Mouse (Mus musculus) heart, postnatal 4 days (tissue): ENCODE measurements around the gene Mlana. TPM values are rescaled to one million over a fixed set of nuclear protein-coding genes. Genes with fewer than 3 reads are reported as not detected.

Experiments used
- DNase-seq: peaks from one replicate; pipeline ENCODE4 v3.0.0; 2021
- total RNA-seq, 2 experiments: library from RNA; stranded (reverse); gene quantifications; 2 replicates each; pipeline ENCODE4 v1.2.3; 2021

Mlana gene
- total RNA-seq, 2 experiments from 2014 or later = 3.9 to 5.1 TPM

DNA sequence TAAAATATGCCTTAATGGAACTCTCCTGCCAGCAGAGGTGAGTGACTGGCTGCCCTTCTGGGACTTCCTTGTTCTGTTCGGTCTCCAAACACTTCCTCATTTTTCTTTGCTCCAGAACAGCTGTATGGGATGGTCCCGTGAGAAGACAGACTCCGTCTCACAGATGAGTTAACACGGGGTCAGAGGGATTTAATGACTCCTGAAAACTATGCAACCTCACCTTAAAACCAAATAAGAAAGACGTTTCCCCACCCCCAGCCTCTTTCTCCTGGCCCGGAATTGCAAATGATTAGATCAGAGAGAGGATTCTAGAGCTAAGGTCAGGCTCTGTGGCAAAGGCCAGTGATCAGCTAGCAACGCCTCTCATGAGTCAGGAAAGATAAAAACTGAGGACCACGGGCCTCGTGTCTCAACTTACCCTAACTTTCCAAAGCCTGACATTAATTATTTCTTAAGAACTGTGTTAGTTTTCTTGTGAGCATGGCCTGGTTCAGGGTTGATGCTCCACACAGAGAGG lies 22.0 kb upstream of the Mlana start:
- no peak for DNase-seq

DNA sequence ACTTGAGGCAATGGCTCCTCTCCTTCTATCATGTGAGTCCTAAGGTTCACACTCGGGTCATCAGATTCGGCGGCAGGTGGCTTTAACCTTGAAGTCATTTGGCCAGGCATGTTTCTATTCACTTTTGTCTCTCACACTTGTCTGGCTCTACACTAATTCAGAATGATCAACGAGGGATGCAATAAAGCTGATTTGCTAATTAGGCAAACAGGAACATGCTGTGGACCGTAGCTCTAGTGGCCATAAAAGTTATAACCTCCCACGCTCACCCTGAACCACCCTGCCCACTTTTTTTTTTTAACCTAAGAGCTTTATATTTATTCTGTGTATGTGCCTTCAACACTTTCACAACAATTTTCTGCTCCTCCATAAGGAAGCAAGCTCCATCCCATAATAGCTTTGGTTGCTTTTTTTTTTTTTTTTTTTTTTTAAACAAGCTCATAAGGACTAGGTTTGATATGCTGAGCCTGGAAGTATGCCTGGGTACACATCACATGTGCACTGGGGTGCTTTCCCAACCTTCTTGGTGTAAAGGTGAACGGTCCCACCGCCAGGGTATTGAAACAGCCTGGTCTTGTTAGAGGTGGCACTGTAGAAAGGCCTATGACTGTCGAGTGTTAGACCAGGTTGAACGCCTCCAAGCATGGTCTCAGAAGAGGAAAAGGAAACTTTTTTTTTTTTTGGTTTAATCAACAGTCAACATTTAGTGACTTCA lies 21.0 kb upstream of the Mlana start:
- no peak for DNase-seq

DNA sequence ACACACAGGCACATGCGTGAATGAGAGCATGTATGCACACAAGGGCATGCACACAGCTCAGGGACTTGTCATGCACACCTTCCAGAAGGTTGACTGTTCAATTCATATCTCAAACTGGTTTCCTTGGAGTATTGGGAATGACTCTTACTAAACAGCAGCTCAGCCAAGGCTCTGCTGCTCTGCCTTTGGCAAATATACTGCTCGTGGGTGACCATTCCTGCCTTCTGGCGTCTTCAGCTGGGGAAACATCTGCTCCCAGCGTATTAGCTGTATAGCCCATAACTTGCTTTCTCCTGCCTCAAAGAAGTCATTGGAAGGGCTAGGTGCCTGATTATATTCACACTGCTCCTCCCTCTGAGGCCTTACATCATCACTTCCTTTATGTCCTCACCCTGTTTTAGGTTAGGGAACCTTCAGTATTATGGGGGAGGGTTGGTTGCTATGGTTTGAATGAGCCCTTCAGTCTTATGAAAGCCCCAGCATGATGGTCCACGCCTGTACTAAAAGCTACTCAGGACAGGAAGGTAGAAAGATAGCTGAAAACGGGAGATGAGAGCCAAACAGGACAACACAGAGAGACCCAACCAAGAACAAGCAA lies 19.3 kb upstream of the Mlana start:
- DNase-seq = no peak

DNA sequence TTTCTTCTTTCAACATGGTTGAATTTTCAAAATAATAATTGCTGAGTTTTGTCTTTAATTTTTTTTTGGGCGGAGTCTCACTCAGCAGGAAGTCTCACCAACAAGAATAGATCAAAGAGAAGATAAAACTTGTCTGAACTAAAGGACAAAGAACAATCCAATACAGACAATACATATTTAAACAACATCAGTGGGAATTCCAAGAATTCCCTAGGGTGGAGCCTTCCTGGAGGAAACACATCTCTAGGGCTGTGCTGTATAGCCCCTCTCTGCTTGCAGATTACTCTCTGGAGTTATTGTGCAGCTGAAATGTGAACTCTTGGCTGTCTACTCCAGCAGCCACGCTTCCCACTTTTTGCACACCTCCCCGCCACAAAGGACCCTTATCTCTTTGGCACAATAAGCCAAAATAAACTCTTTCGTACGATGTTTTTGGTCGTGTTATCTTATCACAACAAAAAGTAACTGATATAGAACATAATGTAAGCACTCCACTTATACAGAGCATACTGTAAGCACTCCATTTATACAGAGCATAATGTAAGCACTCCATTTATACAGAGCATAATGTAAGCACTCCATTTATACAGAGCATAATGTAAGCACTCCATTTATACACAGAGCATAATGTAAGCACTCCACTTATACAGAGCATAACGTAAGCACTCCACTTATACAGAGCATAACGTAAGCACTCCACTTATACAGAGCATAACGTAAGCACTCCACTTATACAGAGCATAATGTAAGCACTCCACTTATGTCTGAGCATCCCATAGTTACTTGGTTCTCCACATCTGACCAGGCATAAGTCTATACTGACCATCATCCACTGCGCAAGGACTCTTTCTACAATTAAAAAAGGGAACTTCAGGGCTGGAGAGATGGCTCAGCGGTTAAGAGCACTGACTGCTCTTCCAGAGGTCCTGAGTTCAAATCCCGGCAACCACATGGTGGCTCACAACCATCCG lies 17.2 kb upstream of the Mlana start:
- DNase-seq = no peak

DNA sequence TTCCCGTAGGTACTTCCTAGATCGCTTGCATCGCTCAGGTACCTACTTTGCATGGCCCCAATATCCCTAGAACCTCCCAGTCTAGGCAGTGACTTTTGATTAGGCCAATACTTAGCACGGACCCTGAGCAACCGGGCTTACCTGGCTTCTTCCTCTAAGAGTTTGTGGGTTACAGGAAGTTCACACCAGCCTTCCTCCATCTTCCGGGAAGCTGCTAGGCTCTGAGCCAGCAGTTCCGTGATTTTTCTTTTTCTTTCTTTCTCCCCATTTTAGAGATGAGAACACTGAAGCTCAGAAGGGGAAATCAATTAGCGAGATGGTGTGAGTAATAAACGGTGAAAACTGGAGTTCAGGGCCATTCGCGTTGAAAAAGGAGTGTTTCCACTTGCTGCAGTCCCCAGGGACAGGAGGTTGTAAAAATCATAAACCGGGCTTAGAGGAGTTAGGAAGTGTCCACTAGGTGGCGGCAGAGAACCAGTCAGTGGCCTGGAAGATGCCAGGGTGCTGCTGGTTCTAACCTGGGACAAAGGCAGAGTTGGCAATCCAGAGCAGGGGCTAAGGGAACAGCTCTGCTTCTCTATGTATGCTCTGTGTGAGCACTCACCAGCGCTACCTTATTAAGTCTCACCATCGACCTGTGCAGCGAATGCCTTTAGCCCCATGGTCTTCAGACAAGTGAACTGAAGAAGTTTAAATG lies 13.6 kb upstream of the Mlana start:
- peak; percentile 80 for DNase-seq

DNA sequence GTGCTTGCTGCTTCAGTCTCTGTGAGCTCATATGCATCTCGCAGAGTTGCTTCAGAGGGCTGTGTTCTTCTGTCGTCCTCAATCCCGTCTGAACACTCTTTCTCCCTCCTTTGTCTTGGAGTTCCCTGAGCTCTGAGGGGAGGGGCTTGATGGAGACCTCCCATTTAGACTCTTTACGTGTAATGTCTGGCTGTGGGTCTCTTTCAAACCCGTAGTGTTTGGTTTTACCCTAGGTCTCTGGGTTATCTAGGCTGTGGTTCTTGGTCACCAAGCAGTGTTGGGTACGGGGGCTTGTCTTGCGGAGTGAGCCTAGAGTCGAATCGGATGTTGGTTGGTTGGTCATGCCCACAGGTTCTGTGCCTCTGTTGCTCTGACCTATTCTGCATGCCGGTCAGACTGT lies 2.6 kb upstream of the Mlana start:
- DNase-seq = no peak

DNA sequence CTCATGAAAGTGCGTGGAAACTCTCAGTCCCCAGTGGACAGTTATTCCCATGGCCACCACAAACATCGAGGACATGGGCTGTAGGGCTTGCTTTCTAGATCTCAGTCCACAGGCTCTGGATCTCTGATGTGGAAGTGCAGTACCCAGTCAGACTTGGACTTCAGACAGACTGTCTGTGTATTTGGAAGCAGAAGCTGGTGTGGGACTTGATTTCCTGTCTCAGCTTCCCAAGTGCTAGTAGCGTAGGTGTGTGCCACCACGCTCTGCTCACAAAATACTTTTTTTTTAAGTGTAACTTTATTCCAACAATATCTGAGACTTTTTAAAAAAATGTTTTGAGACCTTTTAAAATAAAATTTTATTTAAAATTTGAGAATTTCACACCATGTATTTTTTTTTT lies 1.3 kb upstream of the Mlana start:
- DNase-seq = no peak

DNA sequence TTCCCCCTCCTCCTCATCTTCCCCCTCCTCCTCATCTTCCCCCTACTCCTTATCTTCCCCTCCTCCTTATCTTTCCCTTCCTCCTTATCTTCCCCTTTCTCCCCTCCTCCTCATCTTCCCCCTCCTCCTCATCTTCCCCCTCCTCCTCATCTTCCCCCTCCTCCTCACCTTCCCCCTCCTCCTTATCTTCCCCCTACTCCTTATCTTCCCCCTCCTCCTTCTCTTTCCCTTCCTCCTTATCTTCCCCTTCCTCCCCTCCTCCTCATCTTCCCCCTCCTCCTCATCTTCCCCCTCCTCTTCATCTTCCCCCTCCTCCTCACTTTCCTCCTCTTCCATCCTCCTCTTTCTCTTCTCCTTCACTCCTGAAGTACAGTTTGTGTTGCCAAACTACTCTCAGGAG lies 784 bp upstream of the Mlana start:
- no peak for DNase-seq

DNA sequence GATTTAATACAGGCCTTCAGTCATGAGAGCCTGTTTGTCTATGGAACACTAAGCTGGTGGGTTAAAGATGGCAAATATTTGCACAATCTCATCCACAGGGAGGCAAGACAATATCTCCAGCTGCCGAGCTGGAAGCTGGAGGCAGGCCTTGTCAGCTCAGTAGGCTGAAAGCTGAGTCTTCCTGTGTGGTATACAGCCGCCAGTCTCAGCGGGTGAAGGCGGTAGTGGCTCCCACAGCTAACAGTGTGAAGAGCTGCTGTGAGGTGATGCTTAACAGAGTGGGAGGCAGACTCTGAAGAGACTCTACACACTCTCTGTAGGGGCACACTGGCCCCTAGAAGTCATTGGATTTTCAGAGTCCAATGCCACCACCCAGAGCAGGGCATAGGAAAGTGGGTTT lies 4.1 kb downstream of the Mlana start:
- DNase-seq = no peak

DNA sequence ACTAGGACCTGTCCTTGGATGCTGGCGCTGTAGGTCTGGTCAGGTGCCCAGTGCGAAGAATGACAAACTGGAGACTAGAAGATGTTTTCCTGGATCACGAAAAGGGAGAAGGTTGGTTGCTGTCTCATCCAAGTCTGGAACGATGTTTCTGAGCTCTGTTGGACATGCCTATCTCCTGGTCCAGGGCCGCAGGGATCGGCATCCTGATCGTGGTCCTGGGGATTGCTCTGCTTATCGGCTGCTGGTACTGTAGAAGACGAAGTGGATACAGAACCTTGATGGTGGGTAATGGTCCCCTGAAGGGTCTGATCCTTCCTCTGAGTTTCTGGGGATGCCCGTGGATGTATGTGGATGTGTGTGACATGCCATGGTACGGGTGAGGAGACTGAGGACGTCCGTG lies 6.8 kb downstream of the Mlana start:
- no peak for DNase-seq

DNA sequence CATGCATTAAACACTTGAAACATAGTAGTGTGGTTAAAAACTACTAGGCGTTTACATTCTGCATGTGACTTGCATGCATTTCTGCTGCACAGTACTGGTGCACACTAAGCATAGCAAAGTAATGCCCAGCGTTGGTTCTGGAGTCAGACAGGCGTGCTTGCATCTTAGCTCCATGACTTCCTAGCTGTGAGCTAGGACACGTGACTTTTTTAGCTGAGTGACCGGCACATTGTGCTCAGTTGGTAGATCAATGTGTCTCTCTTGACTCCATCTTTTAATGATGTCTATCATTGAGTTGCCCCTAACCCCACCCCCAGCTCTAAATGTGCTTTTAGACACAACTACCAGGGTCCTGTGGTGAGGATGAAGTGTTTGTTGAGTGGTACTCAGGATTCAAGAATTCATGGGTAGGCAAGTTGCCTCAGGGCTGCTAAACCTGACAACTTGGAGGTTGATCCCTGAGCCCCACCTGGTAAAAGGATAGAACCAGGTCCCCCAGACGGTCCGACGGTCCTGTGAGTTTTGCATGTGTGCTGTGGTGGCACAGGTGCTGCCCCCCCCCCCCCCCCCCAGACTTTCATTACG lies 9.8 kb downstream of the Mlana start:
- no peak for DNase-seq

DNA sequence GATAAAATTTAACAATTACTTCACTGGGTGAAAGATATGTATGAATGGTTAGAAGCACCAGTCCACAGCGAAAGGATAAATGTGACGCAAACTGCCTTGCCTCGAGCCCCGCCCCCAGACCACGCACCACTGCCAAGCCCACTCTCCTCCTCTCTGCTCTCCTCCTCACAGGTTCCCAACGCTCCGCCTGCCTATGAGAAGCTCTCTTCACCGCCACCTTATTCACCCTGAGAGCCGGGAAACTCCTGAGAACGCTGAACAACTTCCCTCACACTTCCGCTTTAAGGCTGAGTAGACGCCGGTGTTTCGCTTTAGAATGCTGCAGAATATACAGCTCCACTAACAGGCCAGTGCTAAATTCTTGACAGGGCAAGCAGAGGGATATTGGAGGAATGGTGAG lies 10.4 kb downstream of the Mlana start:
- DNase-seq = no peak

DNA sequence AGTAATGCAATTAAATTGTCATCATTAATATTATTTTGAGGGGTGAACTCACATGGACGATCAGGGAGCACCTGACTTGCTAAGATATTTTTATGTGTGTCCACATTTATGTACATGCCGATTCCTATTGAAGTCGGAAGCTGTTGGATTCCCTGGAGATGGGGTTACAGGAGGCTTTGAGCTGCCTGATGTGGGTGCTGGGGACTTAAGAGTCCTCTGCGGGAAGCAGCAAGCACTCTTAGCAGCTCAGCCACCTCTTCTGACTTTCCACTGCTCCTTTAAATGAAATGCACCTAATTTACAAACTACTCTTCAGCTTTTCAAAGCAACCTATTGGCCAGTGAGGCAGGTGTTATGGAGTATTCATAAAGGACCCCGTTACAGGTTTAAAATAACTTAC lies 10.8 kb downstream of the Mlana start:
- no peak for DNase-seq

DNA sequence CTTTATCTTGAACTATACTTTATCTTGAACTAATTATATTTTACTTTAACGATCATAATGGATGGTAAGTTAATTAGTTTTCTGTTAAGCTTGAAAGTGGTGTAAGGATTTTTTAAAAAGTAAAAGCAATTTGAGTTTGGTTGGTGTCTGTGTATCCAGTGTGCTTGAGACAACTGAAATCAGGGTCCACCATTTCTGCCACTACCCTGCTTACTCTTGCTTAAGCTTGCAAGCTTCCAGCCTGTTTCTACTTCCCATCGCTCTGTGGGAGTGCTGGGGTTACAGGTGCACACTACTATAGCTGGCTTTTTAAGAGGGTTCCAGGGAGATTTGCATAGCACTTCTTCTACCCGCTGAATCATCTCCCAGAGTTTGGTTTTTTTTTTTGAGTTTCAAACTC lies 11.8 kb downstream of the Mlana start:
- no peak for DNase-seq

DNA sequence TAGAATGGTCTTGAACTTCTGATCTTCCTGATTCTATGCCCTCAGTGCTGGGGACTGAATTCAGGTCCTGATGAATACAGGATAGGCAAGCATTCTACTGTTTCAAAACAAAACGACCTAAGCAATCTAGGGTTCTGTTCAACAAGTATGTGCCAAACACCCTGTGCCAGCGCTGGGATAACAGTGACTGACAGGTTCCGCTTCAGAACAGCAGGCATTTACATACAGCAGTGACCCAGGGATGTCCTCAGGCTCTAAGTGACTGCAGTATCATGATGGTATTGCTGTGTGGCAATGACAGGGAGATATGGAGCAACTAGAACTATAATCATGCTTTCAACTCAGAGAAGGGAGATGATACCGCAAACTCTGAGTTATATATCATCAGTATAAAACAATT lies 15.8 kb downstream of the Mlana start:
- no peak for DNase-seq

DNA sequence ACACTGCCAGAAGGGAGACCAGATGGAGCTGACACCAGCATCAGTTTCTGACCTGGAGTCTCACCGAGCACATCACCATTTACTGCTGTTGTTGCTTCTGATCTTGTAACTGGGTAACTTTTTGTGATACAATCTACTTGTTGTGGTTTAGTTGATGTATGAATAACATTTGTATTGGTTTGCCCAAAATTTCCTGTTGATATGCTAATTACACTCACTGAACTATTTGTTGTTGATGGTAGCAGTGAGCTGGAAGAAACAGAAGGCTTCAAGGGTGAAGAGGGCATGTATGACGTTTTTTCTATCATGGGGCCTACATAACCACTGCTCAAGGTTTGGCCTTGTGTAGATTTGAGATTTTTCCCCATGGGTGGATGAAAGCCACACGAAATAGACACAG lies 20.2 kb downstream of the Mlana start:
- DNase-seq = no peak

DNA sequence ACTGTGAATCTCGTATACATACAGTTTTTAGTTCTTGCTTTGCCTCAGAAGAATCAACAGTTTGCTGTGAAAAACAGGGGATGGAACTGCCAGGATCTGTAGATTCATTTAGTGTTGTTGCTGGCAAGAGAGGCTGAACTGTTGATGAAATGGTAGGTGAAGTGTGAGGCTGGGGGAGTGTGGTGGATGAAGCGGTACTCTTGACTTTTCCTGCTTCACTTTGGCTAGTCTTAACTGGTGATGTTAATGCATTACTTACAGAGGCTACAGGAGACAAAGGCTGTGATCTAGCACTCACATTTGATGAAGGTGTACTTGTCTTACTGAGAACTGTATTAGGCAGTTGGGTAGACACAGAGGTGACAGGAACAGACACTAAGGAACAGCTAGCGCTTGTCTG lies 20.9 kb downstream of the Mlana start:
- no peak for DNase-seq

DNA sequence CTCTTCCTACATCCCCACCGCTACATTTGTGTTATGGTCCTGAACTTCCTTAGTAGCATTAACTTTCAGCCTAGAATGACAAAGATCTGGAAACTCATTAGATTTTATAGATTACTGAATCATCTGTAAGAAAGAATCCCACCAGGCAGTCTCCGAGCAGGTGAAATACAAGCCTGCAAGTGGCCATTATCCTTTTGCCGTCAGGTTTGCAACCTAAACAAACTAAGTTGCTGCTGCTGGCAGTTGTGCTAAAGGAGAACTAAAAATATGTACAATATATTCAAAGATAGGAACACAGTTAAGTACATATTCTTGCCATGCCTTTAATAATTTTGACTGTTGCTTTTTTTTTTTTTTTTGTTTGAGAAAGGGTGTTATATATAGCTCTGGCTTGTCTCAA lies 37.8 kb downstream of the Mlana start:
- no peak for DNase-seq

DNA sequence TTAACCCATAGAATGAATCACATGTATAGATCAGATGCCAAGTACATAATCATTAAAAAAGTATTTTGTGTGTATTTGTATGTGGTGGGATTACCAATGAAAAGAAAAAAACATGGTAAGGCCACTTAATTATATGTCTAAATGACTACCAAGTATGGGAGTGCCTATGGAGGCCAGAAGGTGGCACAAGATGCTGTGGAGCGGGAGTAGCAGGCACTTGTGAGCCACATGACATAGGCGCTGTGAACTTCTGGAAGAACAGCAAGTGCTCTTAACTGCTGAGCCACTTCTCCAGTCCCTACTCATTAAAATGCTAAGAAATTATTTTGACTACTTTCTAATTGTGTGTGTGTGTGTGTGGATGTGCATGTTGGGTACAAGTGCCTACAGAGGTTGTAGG lies 42.0 kb downstream of the Mlana start:
- no peak for DNase-seq

DNA sequence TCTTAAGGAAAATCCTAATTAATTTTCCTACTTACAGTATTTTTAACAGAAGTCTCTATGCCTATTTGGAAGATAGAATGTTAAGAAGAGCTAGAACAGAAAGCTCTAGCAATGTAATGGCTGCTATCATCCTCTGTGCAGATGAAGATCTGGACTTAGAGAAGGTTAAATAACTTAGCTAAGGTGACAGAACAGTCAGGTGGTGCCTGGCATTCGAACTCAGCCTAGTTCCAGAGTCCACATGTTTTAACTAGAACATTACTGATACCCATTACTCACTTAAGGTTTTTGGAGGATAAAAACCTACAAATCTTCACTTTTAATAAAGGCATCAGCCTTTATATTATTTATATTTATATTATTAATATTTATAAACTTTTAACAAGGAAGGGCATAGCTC lies 43.0 kb downstream of the Mlana start:
- DNase-seq = no peak

DNA sequence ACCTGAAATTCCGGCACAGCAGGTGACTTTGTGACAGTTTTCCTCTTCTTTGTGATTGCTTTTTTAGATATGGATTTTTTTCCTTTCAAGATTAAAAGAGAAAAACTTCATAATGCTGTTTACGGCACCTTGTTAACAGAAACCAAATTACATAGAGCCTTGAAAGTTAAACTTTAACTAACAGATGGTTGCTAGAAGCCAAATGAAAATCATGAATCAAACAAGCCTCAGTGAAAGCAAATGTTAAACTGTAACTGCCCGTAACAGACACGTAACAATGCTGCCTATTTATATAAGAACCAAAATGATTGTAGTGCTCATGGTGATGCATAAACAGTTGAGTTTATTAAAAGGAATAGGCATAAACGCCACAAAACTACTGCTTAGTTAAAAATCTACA lies 45.9 kb downstream of the Mlana start:
- no peak for DNase-seq

DNA sequence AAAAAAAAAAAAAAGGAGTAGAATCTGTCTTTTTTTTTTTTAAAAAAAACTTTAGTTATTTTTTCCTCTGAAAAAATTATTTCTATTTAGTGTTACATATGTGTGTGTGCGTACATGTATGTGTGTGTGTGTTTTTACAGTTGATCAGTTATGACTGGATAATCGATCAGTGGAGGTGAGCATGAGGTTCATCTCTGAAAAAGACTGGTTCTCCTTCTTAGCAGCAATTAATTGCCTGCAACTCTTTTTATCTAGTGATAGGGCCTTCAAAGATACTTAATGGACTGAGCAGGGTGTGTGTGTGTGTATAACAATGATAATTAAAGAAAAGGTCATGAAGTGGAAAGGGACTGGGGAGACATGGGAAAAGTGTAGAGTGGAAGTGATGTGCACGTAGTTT lies 53.4 kb downstream of the Mlana start:
- DNase-seq = no peak
